Mouse (Mus musculus): ENCODE results near the gene Spi1.

Spi1 gene

DNA sequence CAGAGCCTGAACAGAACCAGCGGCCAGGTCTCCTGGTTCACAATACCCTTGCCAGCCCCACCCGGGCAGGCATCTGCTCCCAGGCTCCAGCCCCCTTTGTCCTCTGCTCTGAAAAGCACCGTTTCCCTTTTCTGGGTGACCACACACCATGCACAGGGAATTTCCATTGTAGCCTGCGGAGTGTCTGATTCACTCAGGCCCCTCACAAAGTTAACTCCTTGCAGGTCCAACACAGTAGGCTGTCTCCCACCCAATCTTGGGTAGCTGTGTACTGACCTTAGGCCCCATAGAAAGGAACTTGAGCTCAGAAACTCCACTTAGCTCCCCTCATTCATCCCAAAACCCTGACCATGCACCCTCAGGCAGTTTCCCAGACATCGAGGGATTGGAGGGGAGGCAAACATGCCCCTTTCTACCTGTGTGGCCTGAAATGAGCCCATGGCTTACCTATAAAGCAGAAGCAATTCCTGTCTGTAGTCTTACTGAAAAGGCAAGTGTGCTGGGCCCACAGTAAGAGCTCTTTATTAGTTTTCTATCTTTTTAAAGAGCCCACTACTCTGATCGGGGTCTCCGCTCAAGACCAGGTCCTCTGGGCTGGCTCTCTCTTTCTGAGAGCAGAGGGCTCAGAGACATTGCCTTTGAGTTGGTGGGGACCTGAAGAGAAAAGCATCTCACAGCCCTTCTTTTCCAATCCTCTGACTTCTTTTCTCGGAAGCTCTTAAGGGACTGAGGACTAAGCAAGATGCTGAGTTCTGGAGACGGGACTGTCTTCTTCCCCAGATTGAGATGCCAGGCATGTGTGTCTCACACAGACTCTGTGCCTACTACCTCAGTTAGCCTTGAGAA, 4.4 kb downstream of the Spi1 start:
- in situ Hi-C loops (cut with MboI; ENCODE audit: unreplicated experiment in 2 of 2): no loop called here

DNA sequence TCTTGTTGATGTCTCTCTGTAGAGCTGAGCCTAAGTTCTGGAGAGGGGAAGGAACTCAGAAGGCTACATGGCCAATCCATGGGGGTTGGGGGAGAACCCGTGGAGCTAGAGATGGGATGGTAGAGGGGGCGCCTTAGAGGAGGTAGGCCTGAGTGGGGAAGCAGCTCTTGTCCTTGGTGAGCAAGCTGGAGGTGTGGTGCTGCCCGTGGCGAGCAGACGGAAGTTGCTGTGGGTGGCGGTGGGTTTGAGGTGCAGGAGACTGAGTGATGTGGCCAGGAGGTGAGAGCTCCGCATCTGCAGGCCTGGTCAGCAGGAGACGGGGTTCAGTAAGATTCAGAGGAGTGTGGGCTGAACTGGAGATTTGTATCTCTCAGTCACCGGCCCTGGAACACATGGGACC, 5.3 kb downstream of the Spi1 start:
- in situ Hi-C loops (cut with MboI; ENCODE audit: unreplicated experiment in 2 of 2): no loop called here

DNA sequence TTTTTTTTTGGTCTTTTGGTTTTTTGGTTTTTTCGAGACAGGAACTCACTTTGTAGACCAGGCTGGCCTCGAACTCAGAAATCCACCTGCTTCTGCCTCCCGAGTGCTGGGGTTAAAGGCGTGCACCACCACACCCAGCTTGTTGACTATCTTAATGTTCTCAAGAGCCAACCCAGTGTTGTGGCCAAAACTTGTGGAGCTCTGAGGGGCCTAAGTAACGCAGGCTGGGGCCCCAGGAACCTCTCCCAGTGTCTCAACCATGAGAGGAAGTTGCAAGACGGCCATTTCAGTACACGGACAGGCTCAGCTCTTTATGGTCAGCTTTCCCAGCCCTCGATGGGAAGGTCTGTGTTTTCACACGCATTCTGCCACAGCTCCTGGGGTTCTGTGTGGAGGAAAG, 6.8 kb downstream of the Spi1 start:
- in situ Hi-C loops (cut with MboI; ENCODE audit: unreplicated experiment in 2 of 2): no loop called here

DNA sequence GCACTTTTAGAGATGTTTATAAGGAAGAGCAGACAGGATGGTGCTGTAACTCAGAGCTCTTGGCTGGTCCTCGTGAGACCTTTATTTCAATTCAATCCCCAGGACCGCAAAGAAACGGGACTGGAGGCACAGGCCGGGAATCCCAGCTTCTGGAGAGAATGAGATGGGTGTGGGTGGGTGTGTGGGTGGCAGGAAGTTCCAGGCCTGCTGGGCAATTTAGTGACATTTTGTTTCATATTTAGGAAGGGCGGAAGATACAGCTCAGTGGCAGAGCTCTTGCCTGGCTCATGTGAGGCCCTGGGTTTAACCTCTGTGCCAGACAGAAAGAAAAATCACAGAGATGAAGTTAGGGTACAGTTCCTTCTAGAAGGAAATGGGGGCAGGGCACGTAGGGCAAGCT, 8.0 kb downstream of the Spi1 start:
- in situ Hi-C loops (cut with MboI; ENCODE audit: unreplicated experiment in 2 of 2): no loop called here

DNA sequence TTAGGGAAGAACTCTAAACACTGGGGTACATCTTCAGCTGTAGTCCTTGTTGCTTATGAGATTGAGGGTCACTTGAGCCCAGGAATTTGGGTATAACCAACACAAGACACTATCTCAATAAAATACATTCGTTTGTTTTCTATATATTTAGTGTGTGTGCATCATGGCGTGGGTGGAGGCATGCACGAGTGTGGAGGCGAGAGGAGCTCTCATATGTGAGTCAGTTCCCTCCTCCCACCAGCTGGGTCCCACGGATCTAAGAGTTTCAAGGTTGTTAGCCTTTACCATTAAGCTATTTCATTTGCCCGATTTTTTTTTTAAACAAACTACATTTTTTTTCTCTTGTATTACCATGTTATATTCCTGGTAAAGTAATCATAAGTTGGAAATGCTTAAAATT, 8.6 kb downstream of the Spi1 start:
- in situ Hi-C loops (cut with MboI; ENCODE audit: unreplicated experiment in 2 of 2): no loop called here

DNA sequence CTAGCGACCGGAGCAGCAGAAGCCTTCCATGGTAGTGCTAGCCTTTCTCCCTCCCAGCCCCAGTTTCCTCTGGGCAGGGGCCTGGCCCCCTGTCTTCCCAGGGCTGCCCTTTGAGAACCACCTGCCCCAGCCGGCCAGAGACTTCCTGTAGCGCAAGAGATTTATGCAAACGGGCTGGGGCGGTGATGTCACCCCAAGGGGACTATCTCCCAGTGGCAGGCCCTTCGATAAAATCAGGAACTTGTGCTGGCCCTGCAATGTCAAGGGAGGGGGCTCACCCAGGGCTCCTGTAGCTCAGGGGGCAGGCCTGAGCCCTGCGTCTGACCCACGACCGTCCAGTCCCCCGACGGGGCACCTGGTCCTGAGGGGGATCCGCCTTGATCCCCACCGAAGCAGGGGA, 14.3 kb downstream of the Spi1 start:
- in situ Hi-C loops (cut with MboI; ENCODE audit: unreplicated experiment in 2 of 2): no loop called here

DNA sequence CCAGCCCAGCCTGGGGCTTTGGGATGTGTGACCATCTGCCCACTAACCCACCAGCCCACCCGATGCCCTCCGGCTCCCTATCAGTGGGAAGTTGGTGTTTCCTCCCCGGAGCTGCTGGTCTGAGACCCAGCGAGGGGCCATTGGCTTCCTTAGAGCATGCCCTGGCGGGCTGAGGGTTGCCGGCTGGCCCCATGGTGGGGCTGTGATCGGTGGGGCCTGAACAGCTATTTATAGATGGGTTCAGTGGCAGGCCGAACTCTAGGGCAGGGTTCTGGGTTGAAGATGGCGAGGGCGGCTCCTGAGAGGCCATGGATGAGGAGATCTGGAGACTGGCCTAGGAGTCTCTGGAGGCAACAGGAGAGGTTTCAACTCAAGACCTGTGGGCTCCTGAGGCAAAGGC, 14.8 kb downstream of the Spi1 start:
- in situ Hi-C loops (cut with MboI; ENCODE audit: unreplicated experiment in 2 of 2): no loop called here

DNA sequence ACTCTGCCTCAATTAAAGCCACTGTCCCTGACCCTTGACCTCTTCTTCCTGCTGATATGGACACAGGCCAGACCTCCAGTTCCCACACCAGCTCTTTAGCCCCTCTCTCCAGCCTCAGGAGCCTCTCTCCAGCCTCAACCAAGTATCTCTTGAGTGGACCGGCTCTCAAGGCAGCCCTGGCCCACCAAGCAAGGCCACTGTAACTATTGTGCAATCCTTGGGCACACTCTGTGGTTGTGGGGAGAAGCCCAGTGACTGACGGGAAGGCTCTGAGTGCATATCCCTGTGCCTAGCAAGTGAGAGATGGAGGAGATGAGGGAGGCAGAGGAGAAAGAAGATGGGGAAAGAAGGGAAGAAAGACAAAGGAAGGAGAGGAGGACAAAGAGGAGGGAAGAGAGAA, 16.0 kb downstream of the Spi1 start:
- in situ Hi-C loops (cut with MboI; ENCODE audit: unreplicated experiment in 2 of 2): no loop called here

DNA sequence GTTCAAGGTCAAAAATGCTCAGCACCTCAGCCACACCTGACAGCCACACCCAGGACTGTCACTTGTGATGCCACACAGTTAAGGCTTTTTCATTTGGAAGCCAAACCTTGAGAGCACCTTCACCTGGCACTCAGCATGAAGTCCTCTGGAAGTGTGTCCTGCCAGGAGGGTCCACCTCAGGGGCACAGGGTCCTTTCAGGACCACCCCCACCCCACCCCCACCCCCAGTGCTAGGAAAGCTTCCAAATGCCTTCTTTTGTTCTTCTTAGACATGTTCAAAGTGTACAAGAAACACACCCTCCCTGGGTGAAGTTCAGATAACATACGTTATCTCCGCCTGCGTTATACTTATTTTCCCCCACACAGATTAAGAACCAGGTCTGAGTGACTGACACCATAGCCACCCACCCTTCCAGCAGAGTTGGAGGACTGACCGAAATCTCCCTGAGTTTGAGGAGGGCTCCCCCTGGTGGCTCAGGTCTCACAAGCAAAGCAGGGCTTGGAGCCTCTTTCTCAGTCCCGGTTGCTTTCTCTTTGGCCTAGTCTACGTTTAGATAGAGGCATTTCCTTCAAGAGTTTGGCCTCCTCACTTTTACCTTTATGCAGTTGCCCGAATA, 19.0 kb downstream of the Spi1 start:
- in situ Hi-C loops (cut with MboI; ENCODE audit: unreplicated experiment in 2 of 2): loop anchor here (5.0 kb wide), 1 partner anchor 34 kb away; no protein-coding TSS in a partner anchor

DNA sequence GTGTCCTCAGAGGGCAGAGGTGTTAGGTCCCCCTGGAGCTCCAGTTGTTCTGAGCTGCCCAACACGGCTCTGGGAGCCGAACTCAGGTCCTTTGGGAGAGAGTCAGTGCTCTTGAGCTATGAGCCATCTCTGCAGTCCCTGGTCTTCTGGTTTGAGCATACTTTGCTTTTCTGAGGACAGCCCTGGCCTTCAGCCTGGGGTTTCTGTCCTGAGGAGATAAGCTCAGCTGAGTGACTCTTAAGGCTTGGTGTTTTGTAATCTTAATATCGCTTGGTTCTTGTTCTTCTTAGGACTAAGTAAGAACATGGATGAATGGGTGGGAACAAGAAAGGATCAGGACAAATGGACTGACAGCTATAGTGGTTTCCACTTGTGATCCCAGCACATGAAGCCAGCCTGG, 26.0 kb downstream of the Spi1 start:
- in situ Hi-C loops (cut with MboI; ENCODE audit: unreplicated experiment in 2 of 2): no loop called here

DNA sequence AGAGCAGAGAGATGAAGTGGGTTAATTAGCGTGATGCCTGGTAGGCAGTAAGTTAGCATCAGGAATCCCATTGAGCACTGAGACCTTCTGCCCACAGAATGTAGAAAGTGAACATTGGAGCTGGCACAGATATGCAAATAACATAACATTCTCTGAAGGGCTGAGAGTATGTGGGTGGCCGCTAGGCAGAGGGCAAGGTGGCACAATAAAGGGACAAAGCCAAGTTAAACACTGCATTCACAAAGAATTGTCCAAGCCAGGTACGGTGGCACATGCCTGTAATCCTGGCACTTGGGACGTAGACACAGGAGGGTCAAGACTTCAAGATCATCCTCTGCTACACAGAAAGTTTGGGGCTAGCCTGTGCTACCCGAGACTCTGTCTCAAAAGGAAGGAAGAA, 27.1 kb downstream of the Spi1 start:
- in situ Hi-C loops (cut with MboI; ENCODE audit: unreplicated experiment in 2 of 2): no loop called here

DNA sequence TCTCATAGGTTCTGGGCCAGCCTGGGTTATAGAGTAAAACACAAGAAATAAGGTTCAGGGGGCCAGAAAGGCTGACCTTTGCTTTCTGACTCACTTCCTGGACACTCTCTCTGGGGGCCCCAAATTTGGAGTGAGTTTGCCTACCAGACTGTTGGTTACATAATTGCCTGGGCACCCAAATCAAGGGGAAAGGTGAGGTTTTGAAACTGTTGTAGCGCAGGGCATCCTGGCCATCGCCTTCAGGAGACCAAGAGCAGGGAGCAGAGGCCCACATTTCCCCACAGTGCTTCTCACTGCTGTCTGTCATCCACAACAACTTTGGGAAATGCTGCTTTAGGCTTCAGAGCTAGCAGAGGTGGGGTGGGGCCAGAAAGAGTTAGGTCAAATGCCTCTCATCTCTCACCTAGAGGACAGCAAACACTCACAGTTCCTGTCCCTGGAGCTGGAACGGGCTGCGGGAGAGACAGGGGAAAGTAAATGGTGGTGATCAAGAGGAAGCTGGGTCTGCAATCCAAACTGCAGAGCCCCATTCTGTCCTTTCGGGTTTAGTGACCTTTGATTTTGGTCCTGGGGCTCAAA, 27.7 kb downstream of the Spi1 start:
- in situ Hi-C loops (cut with MboI; ENCODE audit: unreplicated experiment in 2 of 2): loop anchor here (5.0 to 10.0 kb wide), 3 partner anchors 82 to 375 kb away; no protein-coding TSS in a partner anchor

DNA sequence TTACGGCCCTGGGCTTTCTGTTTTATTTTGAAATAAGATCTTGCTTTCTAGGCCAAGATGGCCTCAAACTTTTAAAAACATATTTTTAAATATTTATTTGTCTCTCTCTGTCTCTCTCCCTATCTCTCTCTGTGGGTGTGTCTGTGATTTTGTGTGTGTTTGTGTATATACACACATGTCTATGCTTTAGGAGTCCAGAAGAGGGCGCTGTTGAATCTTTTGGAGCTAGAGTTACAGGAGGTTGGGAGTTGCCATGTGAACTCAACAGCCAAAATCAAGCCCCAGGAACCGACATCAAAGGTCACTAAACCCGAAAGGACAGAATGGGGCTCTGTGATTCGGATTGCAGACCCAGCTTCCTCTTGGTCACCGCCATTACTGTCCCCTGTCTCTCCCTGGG, 28.2 kb downstream of the Spi1 start:
- in situ Hi-C loops (cut with MboI; ENCODE audit: unreplicated experiment in 2 of 2): loop anchor here (5.0 to 10.0 kb wide), 3 partner anchors 82 to 374 kb away; no protein-coding TSS in a partner anchor

DNA sequence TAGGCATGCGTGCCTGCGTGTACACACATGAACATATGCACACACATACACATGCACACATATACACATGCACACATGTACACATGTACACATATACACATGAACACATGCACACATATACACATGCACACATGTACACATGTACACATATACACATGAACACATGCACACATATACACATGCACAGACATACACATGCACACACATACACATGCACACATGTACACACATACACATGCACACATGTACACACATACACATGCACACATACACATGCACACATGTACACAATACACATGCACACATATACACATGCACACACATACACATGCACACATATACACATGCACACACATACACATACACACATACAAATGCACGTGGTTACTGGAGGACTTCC, 29.6 kb downstream of the Spi1 start:
- in situ Hi-C loops (cut with MboI; ENCODE audit: unreplicated experiment in 2 of 2): loop anchor here (5.0 to 10.0 kb wide), 3 partner anchors 80 to 373 kb away; no protein-coding TSS in a partner anchor

DNA sequence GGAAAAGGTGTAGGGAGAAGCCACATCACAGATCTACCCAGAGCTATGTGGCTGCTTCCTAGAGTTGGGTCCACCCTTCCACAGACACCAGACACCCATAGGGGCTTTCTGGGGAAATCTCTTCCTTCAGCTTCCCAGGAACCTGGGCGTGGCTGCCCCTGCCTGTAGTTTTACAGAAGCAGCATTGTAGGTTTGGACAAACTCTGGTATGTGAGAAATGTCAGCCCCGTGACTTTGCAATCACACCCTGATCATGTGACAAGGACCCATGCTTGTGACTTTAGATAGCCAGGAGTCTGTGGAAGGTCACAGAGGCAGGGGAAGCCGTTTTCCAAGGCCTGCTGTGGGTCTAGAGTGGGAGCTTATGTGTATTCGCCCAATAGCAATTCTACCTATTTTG, 30.3 kb downstream of the Spi1 start:
- in situ Hi-C loops (cut with MboI; ENCODE audit: unreplicated experiment in 2 of 2): loop anchor here (5.0 to 10.0 kb wide), 3 partner anchors 80 to 372 kb away; no protein-coding TSS in a partner anchor

DNA sequence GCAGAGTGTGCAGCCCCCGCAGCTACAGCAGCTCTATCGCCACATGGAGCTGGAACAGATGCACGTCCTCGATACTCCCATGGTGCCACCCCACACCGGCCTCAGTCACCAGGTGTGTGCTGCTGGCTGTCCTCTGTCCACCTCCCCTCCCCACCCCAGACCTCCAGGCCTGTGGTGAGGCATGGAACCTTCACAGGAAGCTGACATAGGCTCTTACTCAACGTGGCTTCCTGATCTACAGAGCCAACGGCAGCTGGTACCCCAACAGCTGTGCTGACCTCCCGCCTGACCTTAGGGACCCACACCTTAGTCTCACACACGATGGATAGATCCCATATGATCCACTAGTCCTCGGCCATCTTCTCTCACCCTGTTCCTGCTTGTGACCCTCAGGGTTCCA, 31.1 kb downstream of the Spi1 start:
- in situ Hi-C loops (cut with MboI; ENCODE audit: unreplicated experiment in 2 of 2): loop anchor here (5.0 to 10.0 kb wide), 3 partner anchors 79 to 371 kb away; no protein-coding TSS in a partner anchor

DNA sequence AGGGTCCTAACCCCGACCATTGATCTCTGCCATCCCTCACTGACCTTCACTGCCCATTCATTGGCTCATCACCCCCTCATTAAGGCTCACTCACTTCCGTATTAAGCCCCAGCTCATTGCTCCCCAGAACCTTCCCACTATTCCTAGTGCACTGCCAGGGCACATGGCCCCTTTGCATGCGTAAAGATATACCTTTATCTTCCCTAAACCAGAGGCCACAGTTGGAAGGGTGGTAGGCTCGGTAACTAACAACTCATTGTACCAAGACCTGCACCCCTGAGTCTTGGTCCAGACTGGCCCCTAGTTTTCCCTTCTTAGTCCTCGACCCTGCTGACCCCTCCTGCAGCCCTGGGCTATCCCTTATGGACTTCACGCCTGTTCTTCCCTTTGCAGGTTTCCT, 31.7 kb downstream of the Spi1 start:
- in situ Hi-C loops (cut with MboI; ENCODE audit: unreplicated experiment in 2 of 2): loop anchor here (5.0 to 10.0 kb wide), 3 partner anchors 78 to 371 kb away; no protein-coding TSS in a partner anchor

DNA sequence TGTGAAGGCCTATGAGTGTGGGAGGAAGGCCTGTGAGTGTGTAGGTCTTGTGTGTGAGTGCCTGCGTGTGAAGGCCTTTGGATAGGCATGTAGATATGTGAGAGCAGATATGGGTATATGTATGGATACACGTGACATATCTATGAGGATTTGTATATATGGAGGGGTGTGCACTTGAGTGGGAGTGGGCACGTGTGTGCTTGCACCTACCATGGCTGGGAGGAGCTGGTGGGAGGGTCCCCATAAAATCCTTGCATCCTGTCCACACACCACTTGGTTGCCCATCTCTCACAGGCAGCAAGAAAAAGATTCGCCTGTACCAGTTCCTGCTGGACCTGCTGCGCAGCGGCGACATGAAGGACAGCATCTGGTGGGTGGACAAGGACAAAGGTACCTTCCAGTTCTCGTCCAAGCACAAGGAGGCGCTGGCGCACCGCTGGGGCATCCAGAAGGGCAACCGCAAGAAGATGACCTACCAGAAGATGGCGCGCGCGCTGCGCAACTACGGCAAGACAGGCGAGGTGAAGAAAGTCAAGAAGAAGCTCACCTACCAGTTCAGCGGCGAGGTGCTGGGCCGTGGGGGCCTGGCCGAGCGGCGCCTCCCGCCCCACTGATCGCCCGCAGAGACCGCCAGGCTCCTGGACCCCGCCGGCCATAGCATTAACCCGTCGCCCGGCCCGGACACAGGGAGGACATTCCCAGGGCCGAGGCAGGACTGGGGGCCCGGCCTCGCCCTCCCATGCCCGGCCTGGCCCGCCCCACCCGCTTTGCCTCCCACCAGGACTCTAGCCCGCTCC, 32.8 kb downstream of the Spi1 start:
- in situ Hi-C loops (cut with MboI; ENCODE audit: unreplicated experiment in 2 of 2): loop anchor here (5.0 to 10.0 kb wide), 3 partner anchors 77 to 370 kb away; no protein-coding TSS in a partner anchor

DNA sequence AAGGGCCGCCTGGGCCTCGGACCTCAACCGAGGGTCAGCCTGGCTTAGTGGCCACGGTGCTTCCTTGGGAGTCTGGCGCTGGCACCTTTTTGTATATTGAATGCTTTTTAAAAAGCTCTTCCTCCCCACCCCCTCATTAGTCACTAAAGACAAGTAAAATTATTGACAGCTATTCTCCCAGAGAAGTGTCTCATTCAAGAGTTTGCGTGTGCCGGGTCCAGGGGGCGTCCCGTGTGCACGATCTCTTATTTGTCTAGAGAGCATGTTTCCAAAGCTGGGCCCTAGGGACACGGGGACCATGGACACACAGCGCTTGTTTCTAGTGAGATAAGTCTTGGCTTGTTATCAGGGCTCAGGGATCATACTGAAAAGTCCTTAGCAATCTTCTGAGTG, 33.4 kb downstream of the Spi1 start:
- in situ Hi-C loops (cut with MboI; ENCODE audit: unreplicated experiment in 2 of 2): loop anchor here (10.0 kb wide), 1 partner anchor 369 kb away; no protein-coding TSS in a partner anchor

DNA sequence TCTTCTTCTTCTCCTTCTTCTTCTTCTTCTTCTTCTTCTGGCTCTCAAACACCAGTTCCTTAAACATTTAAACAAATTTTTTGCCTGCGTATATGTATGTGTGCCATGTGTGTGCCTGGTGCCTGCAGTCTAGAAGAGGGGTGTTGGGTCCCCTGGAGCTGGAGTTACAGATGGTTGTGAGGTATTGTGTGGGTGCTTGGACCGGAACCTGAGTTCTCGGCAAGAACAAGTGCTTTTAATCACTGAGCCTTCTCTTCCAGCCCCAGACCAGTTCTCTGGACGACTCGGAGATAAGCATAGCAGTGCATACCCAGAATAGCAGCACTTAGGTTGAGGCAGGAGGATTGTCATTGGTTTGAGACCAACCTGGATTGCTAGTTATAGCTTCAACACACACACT, 34.7 kb downstream of the Spi1 start:
- in situ Hi-C loops (cut with MboI; ENCODE audit: unreplicated experiment in 2 of 2): loop anchor here (10.0 kb wide), 1 partner anchor 368 kb away; no protein-coding TSS in a partner anchor

Data from v-Abl transformed pro-B cells (cell line).